Mouse (Mus musculus) ES-Bruce4 (cell line): ENCODE measurements at regions not wholly inside any gene's neighbourhood (a gene's known extent, or its start where the extent isn't known, plus 50 kb on each side); places are given as distances from the start of the nearest gene placed in this dataset.

Experiments used
- CTCF ChIP-seq: IDR thresholded peaks from one replicate; pipeline ENCODE4 v1.8.1; 2011; ENCODE audit warnings: low read depth, low read length
- EP300 ChIP-seq: IDR thresholded peaks from 2 replicates; pipeline ENCODE4 v1.6.1; 2011; ENCODE audit warnings: low read depth, low read length; ENCODE audit not compliant: insufficient read depth

DNA sequence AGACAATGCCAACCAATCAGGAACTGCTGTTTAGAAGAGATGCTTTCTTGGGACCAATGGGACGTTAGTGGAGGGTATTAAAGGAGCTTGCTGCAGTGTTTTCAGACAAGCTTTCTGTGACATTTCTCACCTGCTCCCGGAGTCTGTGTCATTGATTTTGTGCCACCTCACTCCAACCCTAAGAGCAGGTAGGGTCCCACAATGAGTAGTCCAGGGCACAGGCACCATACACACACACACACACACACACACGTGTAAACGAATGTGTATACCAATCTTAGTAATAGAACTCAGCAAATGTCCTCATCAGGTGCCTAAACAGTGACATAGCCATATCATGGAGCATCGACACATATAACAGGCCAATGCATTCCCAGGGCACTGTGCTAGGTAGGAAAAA lies 2440.5 kb upstream of the 5930422O12Rik start:
- TF ChIP-seq CTCF (no peak), EP300 (no peak)
